Mouse (Mus musculus): Measurements from ENCODE around the gene Gm11549.

Gm11549 gene

DNA sequence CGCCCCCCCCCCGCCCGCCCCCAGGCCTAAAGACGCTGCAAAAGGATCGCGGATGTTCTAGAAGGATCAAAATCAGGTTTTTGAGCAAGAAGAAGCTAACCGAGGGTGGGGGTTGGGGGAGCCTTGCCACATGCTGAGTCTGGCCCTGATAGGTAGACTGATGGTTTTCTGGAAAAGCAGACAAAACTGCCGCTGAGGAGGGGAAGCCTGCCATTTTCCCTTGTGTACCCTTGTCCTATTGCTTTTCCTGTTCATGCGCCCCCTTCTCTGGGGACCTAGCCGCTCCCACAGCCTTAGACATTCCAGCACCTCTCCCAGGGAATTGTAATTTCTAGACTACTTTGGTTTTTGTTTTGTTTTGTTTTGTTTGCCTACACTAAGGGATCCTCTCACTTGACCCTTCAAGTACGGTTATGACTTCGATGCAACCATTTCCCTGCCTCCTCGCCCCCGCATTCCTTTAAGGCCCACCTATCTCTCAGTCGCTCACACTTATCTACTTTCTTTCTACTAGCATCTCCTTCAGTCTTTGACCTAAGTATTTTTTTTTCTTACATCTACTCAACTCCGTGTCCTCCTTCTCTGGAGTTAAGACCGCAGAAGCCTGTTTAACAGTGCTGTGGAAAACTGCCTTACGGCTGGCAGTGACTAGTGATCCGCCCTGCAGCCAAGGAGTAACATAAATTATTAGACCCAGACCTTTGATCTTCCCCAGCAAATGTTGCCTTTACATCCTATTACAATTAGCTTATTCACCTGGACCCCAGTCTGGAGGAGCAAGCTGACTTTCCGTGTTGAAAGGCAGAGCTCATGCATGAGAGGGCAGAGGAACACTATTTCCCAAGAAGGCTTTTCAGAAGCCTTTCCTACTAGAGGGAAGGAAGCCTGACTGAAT, 45.1 kb downstream of the Gm11549 start:
- DNase-seq = peak; percentile 24

DNA sequence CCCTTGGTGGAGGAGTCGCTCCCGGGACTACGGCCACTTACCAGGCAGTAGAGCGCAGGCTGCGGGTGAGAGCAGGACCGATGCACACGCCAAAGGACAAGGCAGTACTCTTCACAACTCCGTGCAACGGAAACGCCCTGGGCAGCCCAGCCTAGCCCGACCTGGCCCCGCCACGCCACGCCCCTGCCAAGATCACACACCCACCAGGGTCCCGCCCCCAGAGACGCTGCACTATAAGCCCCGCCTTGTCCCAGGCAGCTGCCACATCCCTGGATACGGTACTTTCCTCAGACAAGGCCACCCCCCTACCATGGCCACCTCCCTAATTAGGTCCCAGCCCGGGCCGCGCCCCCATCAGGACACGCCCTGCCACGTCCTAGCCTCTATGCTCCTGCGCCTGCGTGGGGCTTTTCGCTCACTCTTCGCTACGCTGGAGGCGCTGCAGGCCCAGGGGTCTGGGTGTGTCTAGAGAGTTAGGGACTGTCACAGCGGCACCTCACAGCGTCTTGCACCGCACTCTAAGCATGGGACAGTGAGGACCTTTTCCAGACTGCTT, 46.0 kb downstream of the Gm11549 start, which contains the start of the genes Anxa5 and 1810062G17Rik:
Gene Anxa5 (minus strand): TSS at position 363 of the 556 bp plus-strand sequence.
Gene 1810062G17Rik (plus strand): TSS at position 406 of the 556 bp plus-strand sequence.
- peak; percentile 90 for DNase-seq

DNA sequence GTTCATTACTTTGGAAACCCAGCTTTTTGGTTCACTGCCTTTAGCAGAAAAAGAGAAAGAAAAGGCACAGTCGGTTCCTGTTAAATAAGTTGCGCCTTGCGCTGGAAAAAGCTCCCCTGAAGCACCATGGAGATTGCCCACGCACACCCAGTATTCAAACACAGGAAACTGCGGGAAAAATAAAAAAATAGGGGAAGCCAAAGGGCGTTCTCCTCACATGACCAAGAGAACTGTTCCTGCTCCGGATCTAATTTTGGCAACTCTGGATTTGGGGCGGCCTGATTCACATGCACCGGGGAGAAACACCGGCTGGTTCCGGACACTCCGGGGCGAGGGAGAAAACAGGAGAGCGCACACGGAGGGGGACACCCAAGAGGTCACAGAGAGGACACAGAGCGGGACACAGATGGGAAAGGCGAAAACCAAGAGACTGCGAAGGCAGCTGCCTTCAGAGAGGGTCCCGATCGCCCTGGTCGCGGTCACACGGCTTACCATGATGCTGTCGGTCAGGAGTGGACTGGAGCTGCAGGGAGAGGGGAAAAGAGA, 46.6 kb downstream of the Gm11549 start:
- peak; percentile 50 for DNase-seq

DNA sequence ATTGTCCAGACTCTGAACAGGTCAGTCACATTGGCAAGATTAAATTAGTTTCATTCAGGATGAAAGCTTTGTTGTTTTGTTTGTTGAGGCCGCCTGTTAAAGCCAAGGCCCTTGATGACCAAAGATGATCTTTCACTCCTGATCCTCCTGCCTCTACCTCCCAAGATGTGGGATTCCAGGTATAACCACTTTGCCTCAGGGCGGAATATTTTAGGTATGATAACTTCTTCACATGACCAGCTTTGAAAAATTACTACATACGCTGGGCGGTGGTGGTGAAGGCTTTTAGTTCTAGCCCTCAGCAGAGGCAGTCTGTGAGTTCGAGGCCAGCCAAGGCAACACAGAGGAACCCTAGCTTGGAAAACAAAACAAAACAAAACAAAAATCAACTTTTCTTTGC, 47.2 kb downstream of the Gm11549 start:
- no peak for DNase-seq

DNA sequence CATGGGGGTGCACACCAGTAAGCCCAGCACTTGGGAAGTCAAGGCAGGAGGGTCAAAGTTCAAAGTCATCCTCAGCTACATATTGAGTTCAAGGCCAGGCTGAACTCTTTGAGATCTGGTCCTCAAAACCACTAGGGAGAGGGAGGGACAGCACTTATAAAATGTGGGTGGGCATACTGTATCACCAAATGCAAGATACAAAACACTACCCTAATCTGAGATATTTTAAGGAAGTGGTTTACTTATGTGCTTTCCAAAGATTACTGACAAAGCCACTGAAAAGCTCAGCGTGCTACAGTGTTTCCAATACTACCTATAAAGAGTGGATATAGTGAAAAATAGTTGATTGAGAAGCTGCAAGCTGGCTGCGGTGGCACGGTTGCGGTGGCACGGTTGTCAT, 48.4 kb downstream of the Gm11549 start:
- DNase-seq = no peak

DNA sequence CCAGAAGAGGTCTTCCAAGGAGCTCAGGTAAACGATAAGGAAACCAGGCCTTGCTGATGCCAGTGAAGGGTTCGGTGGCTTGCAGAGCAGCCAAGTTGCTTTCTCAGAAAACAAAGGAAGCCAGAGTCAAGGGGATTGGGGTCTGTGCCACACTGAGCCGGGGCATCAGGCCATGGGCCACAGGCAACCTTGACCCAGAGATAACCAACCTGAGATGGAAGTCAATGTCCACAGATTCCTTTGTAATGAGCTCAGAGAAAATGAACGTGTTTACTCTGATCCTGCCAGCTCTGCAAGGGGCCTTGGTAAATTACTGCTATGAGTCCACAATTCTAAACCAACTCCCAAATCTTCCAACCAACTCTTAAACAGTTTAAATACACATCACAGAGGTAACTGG, 49.8 kb downstream of the Gm11549 start:
- no peak for DNase-seq

DNA sequence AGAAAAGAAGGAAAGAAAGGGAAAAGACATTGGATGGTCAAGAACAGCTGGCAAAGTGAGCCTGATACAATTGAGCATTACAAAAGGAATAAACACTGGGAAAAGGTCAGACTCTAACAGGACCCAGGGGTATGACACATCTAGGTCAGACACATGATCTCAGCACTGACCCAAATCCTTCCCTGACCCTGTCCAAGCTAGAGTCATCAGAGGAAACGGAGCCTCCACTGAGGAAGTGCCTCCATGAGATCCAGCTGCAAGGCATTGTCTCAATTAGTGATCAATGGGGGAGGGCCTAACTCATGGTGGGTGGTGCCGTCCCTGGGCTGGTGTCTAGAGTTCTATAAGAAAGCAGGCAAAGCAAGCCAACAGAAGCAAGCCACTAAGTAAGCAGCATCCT, 52.7 kb downstream of the Gm11549 start:
- no peak for DNase-seq

DNA sequence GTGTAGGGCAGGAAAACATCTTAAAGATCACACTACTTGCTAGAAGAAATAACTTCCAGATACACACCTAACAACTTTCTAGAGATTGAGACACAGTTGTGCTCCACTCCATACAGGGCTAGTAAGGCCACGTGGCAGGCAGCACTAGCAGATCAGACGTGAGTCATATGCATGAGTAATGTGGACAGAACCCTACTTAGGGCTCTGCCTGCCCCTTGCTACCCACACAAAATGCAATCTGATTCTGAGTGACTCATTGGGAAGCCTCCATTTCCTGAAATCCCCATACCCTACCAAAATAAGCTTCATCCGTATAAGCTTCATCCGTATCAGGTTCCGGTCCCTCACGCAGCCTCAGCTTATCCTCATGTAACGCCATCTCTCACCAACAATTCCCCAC, 54.0 kb downstream of the Gm11549 start:
- DNase-seq = no peak

- no peak for DNase-seq
Observed at GRCm38 (mm10) chr3:36465538-36465937, 56.1 kb downstream of the Gm11549 start.

Data from cerebellum, adult 9-10 months (tissue).